Mouse (Mus musculus): ENCODE measurements at regions not wholly inside any gene's neighbourhood (a gene's known extent, or its start where the extent isn't known, plus 50 kb on each side); places are given as distances from the start of the nearest gene placed in this dataset.

DNA sequence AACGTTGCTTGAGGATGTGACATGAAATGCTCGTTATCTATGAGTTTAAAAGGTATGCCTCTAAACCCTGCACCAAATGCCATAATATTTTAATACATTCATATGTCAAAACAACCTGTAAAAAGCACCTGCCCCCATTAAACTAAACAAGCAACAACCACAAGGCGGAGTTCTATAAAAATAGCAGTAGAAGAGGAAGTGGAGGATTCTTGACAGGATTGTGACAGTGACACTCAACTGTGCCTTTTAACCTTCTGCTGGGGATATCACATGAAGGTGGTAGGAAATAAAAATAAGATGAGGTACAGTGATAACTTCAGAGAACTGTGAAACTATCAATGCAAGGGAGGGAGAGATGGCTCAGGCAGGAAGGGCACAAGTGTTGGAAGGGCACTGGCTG, 58.6 kb upstream of the Dbx2 start:
- DNase-seq (ENCODE audit: low spot score), result no peak

DNA sequence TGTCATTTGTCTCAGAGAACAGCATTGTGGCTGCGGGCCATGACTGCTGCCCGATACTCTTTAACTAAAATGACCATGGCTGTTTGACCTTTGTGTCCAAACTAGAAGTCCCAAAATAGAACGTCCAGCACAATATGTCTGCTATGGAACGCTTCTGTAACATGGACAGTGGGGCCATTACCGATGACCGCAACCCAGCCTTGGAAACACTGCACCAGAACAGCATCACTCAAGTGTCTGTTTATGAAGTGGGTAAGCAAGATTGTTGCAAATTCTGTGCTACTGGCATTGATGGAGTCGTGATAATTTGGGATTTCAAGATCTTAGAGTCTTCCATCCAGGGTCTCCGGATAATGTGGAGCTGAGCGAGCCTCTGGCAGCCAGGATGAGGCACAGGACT, 60.2 kb upstream of the Dbx2 start:
- no peak for DNase-seq (ENCODE audit: low spot score)

DNA sequence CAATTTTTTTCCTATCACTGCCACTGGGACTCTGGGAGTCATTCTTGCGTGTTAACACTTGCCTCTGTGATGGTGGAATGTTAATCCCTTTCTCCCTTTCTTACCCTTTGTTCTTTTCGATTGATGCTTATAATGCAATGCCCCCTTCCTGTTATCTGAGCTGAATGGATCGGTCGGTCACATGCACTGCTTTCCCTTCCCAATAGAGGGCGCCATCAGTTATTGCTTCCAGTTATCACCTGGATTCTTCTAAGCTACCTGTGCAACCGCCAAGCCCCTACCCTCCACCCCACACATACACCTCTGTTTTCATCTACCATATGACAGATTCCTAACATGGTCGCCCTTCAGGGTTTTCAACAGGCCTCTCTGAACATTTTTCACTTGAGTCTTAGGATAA, 66.9 kb upstream of the Ano6 start:
- DNase-seq (ENCODE audit: low spot score), result no peak

DNA sequence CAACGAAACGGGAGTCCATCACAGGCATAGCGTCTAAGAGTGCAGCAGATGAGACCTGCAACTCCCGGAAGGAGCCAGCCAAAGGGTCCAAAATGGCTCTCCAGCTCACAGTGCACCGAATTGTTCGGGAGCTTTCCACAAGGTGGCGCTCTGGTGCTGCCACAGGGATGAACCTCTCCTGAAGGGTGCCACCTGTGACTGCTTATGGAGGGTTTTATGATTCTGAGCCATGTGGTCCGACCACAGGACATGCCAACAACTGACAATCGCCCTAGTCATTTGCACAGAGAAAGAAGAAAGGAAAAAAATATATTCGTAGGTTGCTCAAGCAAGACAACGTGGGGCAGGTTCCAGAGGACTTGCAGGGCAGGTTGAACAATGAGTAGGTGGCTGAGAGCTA, 64.8 kb upstream of the Ano6 start:
- DNase-seq (ENCODE audit: low spot score), result peak; percentile 43

DNA sequence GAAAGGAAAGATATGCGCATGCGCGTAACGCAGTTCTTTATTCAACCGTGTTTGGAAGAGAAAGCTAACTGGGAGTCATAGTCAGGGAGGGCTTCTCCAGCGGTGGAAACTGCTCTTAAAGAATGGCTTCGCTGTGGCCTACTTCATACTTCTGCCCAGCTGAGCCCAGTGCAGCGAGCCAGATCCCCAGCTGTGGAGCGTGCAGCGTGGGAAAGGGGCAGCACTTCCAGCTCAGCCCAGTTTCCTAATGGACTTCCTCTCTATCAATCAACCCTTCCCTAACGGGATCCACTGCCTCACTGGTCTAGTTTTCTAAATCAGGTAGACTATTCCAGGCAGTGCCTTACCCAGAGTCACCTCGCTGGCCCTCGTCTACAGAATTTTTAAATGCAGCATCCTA, 64.1 kb upstream of the Ano6 start:
- no peak for DNase-seq (ENCODE audit: low spot score)

DNA sequence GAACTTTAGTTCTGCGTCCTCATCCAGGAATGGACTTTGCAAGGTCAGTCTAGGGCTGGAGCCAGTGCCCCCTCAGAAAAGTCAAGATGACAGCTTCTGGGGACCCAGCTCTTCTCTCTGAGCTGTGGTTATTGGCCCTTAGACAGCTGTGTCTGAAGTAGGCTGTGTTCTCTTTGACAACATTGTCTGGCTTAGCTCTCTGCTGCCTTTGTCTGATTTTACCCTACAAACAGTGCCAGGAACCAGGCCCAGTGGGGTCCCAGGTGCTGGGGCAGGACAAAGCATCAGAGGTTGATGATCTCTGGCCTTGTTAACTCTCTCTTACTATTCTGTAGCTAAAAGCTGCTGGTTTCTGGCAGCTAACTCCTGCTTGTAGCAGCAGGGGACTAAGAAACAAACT, 54.9 kb upstream of the Ano6 start:
- DNase-seq (ENCODE audit: low spot score), result no peak
